Mouse (Mus musculus): ENCODE measurements around the gene Ndufc2. TPM values are rescaled to one million over a fixed set of nuclear protein-coding genes. Genes with fewer than 3 reads are reported as not detected.

Ndufc2 gene
- polyA plus RNA-seq, 1 experiment from 2014 or later = 744 TPM

- Histone ChIP-seq H3K27ac (no peak overlapping the region), H3K9me3 (replicated peaks; ENCODE audit: low read length) (no peaks in the 10 kb centered on the region), H3K4me3 (replicated peaks; ENCODE audit: low read depth, low read length) (no peak overlapping the region), H3K36me3 (ENCODE audit: insufficient read depth, low read length) (no peaks in the 10 kb centered on the region), H3K27me3 (ENCODE audit: insufficient read depth, low read length) (no peaks in the 10 kb centered on the region), H3K4me1 (replicated peaks; ENCODE audit: insufficient read depth, low read length) (no peaks in the 10 kb centered on the region), H3K9ac (ENCODE audit: low read depth, low read length) (no peak overlapping the region), H3K4me2 (ENCODE audit: low read length) (no peak overlapping the region)
- no peak for TF ChIP-seq CTCF (IDR thresholded peaks at IDR 0.05; ENCODE audit: low read depth)
- ATAC-seq (replicated peaks; ENCODE audit: low FRiP score, low read depth) (no peak), DNase-seq (ENCODE audit: low spot score) (no peak)
- WGBS = 80% methylated on average over 5 of the region's 5 CpGs
Measured at GRCm38 (mm10) chr7:97356875-97357276, 42.9 kb upstream of the Ndufc2 start.

GRCm38 (mm10) chr7:97357840-97358239, 42.0 kb upstream of the Ndufc2 start:
- ATAC-seq (replicated peaks; ENCODE audit: low FRiP score, low read depth) (no peak), DNase-seq (ENCODE audit: low spot score) (no peak)
- Histone ChIP-seq H3K9ac (ENCODE audit: low read depth, low read length) (no peak overlapping the region), H3K4me3 (replicated peaks; ENCODE audit: low read depth, low read length) (no peak overlapping the region), H3K27me3 (ENCODE audit: insufficient read depth, low read length) (no peaks in the 10 kb centered on the region), H3K27ac (no peak overlapping the region), H3K4me1 (replicated peaks; ENCODE audit: insufficient read depth, low read length) (no peaks in the 10 kb centered on the region), H3K36me3 (ENCODE audit: insufficient read depth, low read length) (no peaks in the 10 kb centered on the region), H3K9me3 (replicated peaks; ENCODE audit: low read length) (no peaks in the 10 kb centered on the region), H3K4me2 (ENCODE audit: low read length) (no peak overlapping the region)
- 78% methylated on average over 3 of the region's 3 CpGs for WGBS
- TF ChIP-seq CTCF (IDR thresholded peaks at IDR 0.05; ENCODE audit: low read depth) = no peak

- Histone ChIP-seq H3K4me1 (replicated peaks; ENCODE audit: insufficient read depth, low read length) (no peaks in the 10 kb centered on the region), H3K27me3 (ENCODE audit: insufficient read depth, low read length) (no peaks in the 10 kb centered on the region), H3K4me3 (replicated peaks; ENCODE audit: low read depth, low read length) (no peak overlapping the region), H3K27ac (no peak overlapping the region), H3K36me3 (ENCODE audit: insufficient read depth, low read length) (no peaks in the 10 kb centered on the region), H3K4me2 (ENCODE audit: low read length) (no peak overlapping the region), H3K9me3 (replicated peaks; ENCODE audit: low read length) (no peaks in the 10 kb centered on the region), H3K9ac (ENCODE audit: low read depth, low read length) (no peak overlapping the region)
- DNase-seq (ENCODE audit: low spot score) (no peak), ATAC-seq (replicated peaks; ENCODE audit: low FRiP score, low read depth) (no peak)
- WGBS = 88% methylated on average over 4 of the region's 4 CpGs
- TF ChIP-seq CTCF (IDR thresholded peaks at IDR 0.05; ENCODE audit: low read depth) = no peak
Measured at GRCm38 (mm10) chr7:97358347-97358746, 41.5 kb upstream of the Ndufc2 start.

DNA sequence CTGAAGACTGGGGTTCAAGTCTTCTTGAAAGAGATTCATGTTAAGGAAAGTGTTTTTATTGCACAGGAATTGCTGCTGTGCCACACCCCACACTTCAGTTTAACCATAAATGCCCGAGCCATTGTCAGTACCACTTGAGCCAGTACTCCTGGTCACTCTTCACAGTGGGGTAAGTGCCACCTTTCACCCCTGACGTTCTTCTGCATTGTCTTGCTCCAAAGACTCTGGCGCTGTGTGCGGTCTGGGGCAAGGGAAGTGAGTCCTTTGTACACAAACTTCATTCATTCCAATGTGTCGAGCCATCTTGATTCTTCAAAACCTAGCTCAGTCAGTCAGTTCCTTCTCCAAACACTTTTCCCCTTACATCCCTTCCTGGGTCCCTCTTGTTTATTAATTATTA, 39.6 kb upstream of the Ndufc2 start:
- WGBS = 71% methylated on average over 5 of the region's 5 CpGs
- Histone ChIP-seq H3K27ac (no peak overlapping the region), H3K4me3 (replicated peaks; ENCODE audit: low read depth, low read length) (no peak overlapping the region), H3K36me3 (ENCODE audit: insufficient read depth, low read length) (no peaks in the 10 kb centered on the region), H3K27me3 (ENCODE audit: insufficient read depth, low read length) (no peaks in the 10 kb centered on the region), H3K4me1 (replicated peaks; ENCODE audit: insufficient read depth, low read length) (no peaks in the 10 kb centered on the region), H3K4me2 (ENCODE audit: low read length) (no peak overlapping the region), H3K9ac (ENCODE audit: low read depth, low read length) (no peak overlapping the region), H3K9me3 (replicated peaks; ENCODE audit: low read length) (no peaks in the 10 kb centered on the region)
- no peak for DNase-seq (ENCODE audit: low spot score)
- no peak for TF ChIP-seq CTCF (IDR thresholded peaks at IDR 0.05; ENCODE audit: low read depth)
- no peak for ATAC-seq (replicated peaks; ENCODE audit: low FRiP score, low read depth)

DNA sequence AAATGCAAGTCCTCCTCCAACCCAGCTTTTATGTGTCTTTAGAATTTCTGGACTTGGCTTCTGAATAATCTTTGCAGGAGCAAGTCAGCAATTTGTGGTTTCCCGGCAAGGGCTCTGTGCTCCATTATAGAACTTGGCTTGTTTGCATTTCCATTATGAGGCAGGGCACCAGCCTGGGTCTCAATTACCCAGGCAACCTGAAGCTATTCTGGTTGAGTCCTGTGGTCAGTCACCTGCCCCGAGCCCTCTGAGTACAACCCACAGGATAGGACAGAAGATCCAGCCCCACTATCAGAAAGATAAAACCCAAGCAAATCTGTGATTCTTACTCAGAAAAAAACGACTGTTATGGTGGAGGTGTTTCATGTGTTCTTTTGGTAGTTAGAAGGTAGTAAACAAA, 38.8 kb upstream of the Ndufc2 start:
- no peak overlapping the region for H3K4me2 ChIP-seq (ENCODE audit: low read length)
- DNase-seq (ENCODE audit: low spot score) (no peak), ATAC-seq (replicated peaks; ENCODE audit: low FRiP score, low read depth) (no peak)
- no peak overlapping the region for H3K9ac ChIP-seq (ENCODE audit: low read depth, low read length)
- no peaks in the 10 kb centered on the region for H3K4me1 ChIP-seq (replicated peaks; ENCODE audit: insufficient read depth, low read length)
- H3K27ac ChIP-seq = no peak overlapping the region
- H3K27me3 ChIP-seq (ENCODE audit: insufficient read depth, low read length) = no peaks in the 10 kb centered on the region
- H3K36me3 ChIP-seq (ENCODE audit: insufficient read depth, low read length) = no peaks in the 10 kb centered on the region
- TF ChIP-seq CTCF (IDR thresholded peaks at IDR 0.05; ENCODE audit: low read depth) = no peak
- 68% methylated on average over 3 of the region's 3 CpGs for WGBS
- no peak overlapping the region for H3K4me3 ChIP-seq (replicated peaks; ENCODE audit: low read depth, low read length)
- no peaks in the 10 kb centered on the region for H3K9me3 ChIP-seq (replicated peaks; ENCODE audit: low read length)

GRCm38 (mm10) chr7:97361467-97361866, 38.3 kb upstream of the Ndufc2 start:
- 42% methylated on average over 4 of the region's 4 CpGs for WGBS
- no peaks in the 10 kb centered on the region for H3K36me3 ChIP-seq (ENCODE audit: insufficient read depth, low read length)

DNA sequence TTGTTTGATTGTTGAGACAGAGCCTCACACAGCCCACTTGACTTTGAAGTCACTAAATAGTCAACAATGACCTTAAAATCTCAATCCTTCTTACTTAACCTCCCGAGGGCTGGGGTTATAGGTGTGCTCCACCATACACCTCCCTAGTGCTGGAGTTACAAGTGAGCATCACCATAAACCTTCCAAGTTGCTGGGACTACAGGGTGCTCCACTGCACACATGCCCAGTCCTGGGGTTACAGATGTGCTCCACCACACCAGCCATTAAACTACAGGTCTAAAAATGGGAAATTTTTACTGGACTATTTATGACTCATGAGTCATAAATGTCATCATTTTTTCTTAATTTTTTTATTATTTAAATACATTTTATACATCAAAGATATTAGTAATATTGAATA, 33.9 kb upstream of the Ndufc2 start:
- no peak overlapping the region for H3K4me3 ChIP-seq (replicated peaks; ENCODE audit: low read depth, low read length)
- no peaks in the 10 kb centered on the region for H3K9me3 ChIP-seq (replicated peaks; ENCODE audit: low read length)
- 74% methylated on average over 1 of the region's 1 CpGs for WGBS
- no peaks in the 10 kb centered on the region for H3K36me3 ChIP-seq (ENCODE audit: insufficient read depth, low read length)
- H3K4me1 ChIP-seq (replicated peaks; ENCODE audit: insufficient read depth, low read length) = peaks cover 2% of the 10 kb centered on the region; the same call in 1 of the 2 replicates
- no peak overlapping the region for H3K27ac ChIP-seq
- ATAC-seq (replicated peaks; ENCODE audit: low FRiP score, low read depth) (no peak), DNase-seq (ENCODE audit: low spot score) (no peak)
- TF ChIP-seq CTCF (IDR thresholded peaks at IDR 0.05; ENCODE audit: low read depth) = no peak
- no peak overlapping the region for H3K4me2 ChIP-seq (ENCODE audit: low read length)
- H3K27me3 ChIP-seq (ENCODE audit: insufficient read depth, low read length) = no peaks in the 10 kb centered on the region
- no peak overlapping the region for H3K9ac ChIP-seq (ENCODE audit: low read depth, low read length)

More at GRCm38 (mm10) chr7:97361467-97361866, 38.3 kb upstream of the Ndufc2 start:
- H3K9ac ChIP-seq (ENCODE audit: low read depth, low read length) = no peak overlapping the region
- no peaks in the 10 kb centered on the region for H3K4me1 ChIP-seq (replicated peaks; ENCODE audit: insufficient read depth, low read length)
- peak; percentile 83 for TF ChIP-seq CTCF (IDR thresholded peaks at IDR 0.05; ENCODE audit: low read depth)
- H3K4me3 ChIP-seq (replicated peaks; ENCODE audit: low read depth, low read length) = no peak overlapping the region
- H3K27ac ChIP-seq = no peak overlapping the region
- peak; percentile 39 for DNase-seq (ENCODE audit: low spot score)
- ATAC-seq (replicated peaks; ENCODE audit: low FRiP score, low read depth) = no peak
- H3K27me3 ChIP-seq (ENCODE audit: insufficient read depth, low read length) = no peaks in the 10 kb centered on the region
- H3K9me3 ChIP-seq (replicated peaks; ENCODE audit: low read length) = no peaks in the 10 kb centered on the region
- H3K4me2 ChIP-seq (ENCODE audit: low read length) = no peak overlapping the region
